Comparison of ENCODE assay signal across 23 mouse cellular contexts in genomic region chr10:91195680-91196079, GRCm38 (mm10). TPM values are rescaled to one million over a fixed set of nuclear protein-coding genes. Genes with fewer than 3 reads are reported as not detected.
DNase-seq lines count a peak whose midpoint lies in the region; ATAC-seq and TF ChIP-seq lines count a peak whose summit lies in the region.
"Had no signal": no experiment of that assay in that cellular context is flagged by ENCODE, and none has a peak within 500 bp of the region (broad histone marks: within the 10 kb centered on the region; RNA-seq: fewer than 3 reads in every experiment).

No protein-coding gene starts in this region.

- no peak overlapping the region for H3K4me2 ChIP-seq in forebrain, postnatal 0 days (ENCODE audit: low read depth)
- H3K4me2 ChIP-seq in forebrain, embryonic 12.5 days: no peak overlapping the region
- no peak overlapping the region for H3K4me2 ChIP-seq in midbrain, embryonic 11.5 days
- H3K4me2 ChIP-seq: embryonic facial prominence, embryonic 12.5 days had no signal

- H3K4me3 ChIP-seq in forebrain, postnatal 0 days (ENCODE audit: low read depth, low read length): no peak overlapping the region
- no peak overlapping the region for H3K4me3 ChIP-seq in forebrain, embryonic 12.5 days (replicated peaks)
- no peak overlapping the region for H3K4me3 ChIP-seq in midbrain, embryonic 11.5 days (ENCODE audit: low read depth, low read length)
- no peak overlapping the region for H3K4me3 ChIP-seq in midbrain, embryonic 10.5 days
- H3K4me3 ChIP-seq: embryonic facial prominence, embryonic 10.5 days; embryonic facial prominence, embryonic 12.5 days had no signal

- 62% methylated on average over 5 of the region's 5 CpGs for WGBS in forebrain, postnatal 0 days
- WGBS in forebrain, embryonic 12.5 days: 88% methylated on average over 5 of the region's 5 CpGs
- 90% methylated on average over 5 of the region's 5 CpGs for WGBS in midbrain, embryonic 11.5 days
- 90% methylated on average over 5 of the region's 5 CpGs for WGBS in midbrain, embryonic 10.5 days

- H3K9me3 ChIP-seq in forebrain, postnatal 0 days (ENCODE audit: low read length): no peaks in the 10 kb centered on the region
- 0 out of 2 replicates have a peak, but pooled peaks cover 4% of the 10 kb centered on the region for H3K9me3 ChIP-seq in forebrain, embryonic 12.5 days
- H3K9me3 ChIP-seq in midbrain, embryonic 11.5 days (ENCODE audit: control insufficient read depth, low read length): no peaks in the 10 kb centered on the region
- no peaks in the 10 kb centered on the region for H3K9me3 ChIP-seq in midbrain, embryonic 10.5 days (replicated peaks)
- H3K9me3 ChIP-seq: embryonic facial prominence, embryonic 12.5 days had no signal

- no peaks in the 10 kb centered on the region for H3K27me3 ChIP-seq in forebrain, postnatal 0 days (ENCODE audit: insufficient read depth, low read length)
- H3K27me3 ChIP-seq in forebrain, embryonic 12.5 days: no peaks in the 10 kb centered on the region
- H3K27me3 ChIP-seq in midbrain, embryonic 11.5 days (ENCODE audit: control insufficient read depth, insufficient read depth, low read length): no peaks in the 10 kb centered on the region
- H3K27me3 ChIP-seq in midbrain, embryonic 10.5 days (ENCODE audit: low read depth, poor library complexity, severe bottlenecking): no peaks in the 10 kb centered on the region
- H3K27me3 ChIP-seq: CH12.LX; embryonic facial prominence, embryonic 12.5 days; Patski had no signal

- peak; percentile 19 for DNase-seq in forebrain, postnatal 0 days
- DNase-seq in midbrain, embryonic 11.5 days (ENCODE audit: low spot score, missing footprints): peak; percentile 62
- DNase-seq in midbrain, embryonic 10.5 days (ENCODE audit: low spot score): no peak
- DNase-seq in urinary bladder, postnatal 10 days (ENCODE audit: low spot score): no peak
- DNase-seq: adrenal gland, adult 8-10 months; adrenal gland, postnatal 14 days; adrenal gland, postnatal 36 days; B cell, adult 2 months; cerebellum, adult 11-12 months; cerebellum, adult 2 months; cerebellum, adult 9-10 months; cerebellum, postnatal 10 days; cerebellum, postnatal 25 days had no signal

- no peak overlapping the region for H3K27ac ChIP-seq in forebrain, postnatal 0 days (ENCODE audit: low read depth, low read length)
- no peak overlapping the region for H3K27ac ChIP-seq in forebrain, embryonic 12.5 days
- H3K27ac ChIP-seq in midbrain, embryonic 11.5 days (ENCODE audit: low read depth, low read length): no peak overlapping the region
- no peak overlapping the region for H3K27ac ChIP-seq in midbrain, embryonic 10.5 days (replicated peaks)
- H3K27ac ChIP-seq: embryonic facial prominence, embryonic 10.5 days; embryonic facial prominence, embryonic 12.5 days had no signal

- no peak for ATAC-seq in forebrain, postnatal 0 days
- ATAC-seq in forebrain, embryonic 12.5 days (ENCODE audit: low FRiP score): no peak
- ATAC-seq in midbrain, embryonic 11.5 days (ENCODE audit: low FRiP score): no peak
- ATAC-seq: activated CD4-positive, CD25-positive, alpha-beta regulatory T cell, adult 4 months; CD4-positive, CD25-positive, alpha-beta regulatory T cell, adult 4 months; forebrain, embryonic 14.5 days; forebrain, embryonic 16.5 days; Patski had no signal

- H3K36me3 ChIP-seq in forebrain, postnatal 0 days (ENCODE audit: insufficient read depth): no peaks in the 10 kb centered on the region
- no peaks in the 10 kb centered on the region for H3K36me3 ChIP-seq in forebrain, embryonic 12.5 days (replicated peaks)
- no peaks in the 10 kb centered on the region for H3K36me3 ChIP-seq in midbrain, embryonic 11.5 days (ENCODE audit: control insufficient read depth, insufficient read depth, low read length)
- no peaks in the 10 kb centered on the region for H3K36me3 ChIP-seq in midbrain, embryonic 10.5 days
- H3K36me3 ChIP-seq: embryonic facial prominence, embryonic 10.5 days; embryonic facial prominence, embryonic 12.5 days; G1E had no signal

- H3K4me1 ChIP-seq in forebrain, postnatal 0 days (ENCODE audit: insufficient read depth): no peaks in the 10 kb centered on the region
- H3K4me1 ChIP-seq in forebrain, embryonic 12.5 days: no peaks in the 10 kb centered on the region
- H3K4me1 ChIP-seq in midbrain, embryonic 11.5 days (ENCODE audit: control insufficient read depth, insufficient read depth, low read length): no peaks in the 10 kb centered on the region
- H3K4me1 ChIP-seq in midbrain, embryonic 10.5 days: no peaks in the 10 kb centered on the region
- H3K4me1 ChIP-seq: embryonic facial prominence, embryonic 10.5 days had no signal

- H3K9ac ChIP-seq in forebrain, postnatal 0 days: no peak overlapping the region
- H3K9ac ChIP-seq in forebrain, embryonic 12.5 days: no peak overlapping the region
- no peak overlapping the region for H3K9ac ChIP-seq in midbrain, embryonic 11.5 days (ENCODE audit: low read length)
- H3K9ac ChIP-seq: embryonic facial prominence, embryonic 12.5 days had no signal

- no peak for TF ChIP-seq CTCF in forebrain, postnatal 0 days (IDR thresholded peaks at IDR 0.05; ENCODE audit: low read depth)

RNA-seq across cellular contexts. Expression of gene Tmpo, which starts 14.6 kb away (rescaled TPM):
- 126 and 149 TPM in 2 replicates for total RNA-seq in forebrain, postnatal 0 days (2014; rRNA removed)
- 61.3 and 62.8 TPM in 2 replicates for polyA plus RNA-seq in forebrain, postnatal 0 days (2015; fragmentation: Nextera tagmentation; extraction: Ambion mirVana)
- 426 and 438 TPM in 2 replicates for polyA plus RNA-seq in forebrain, embryonic 12.5 days (2016; fragmentation: Nextera tagmentation; extraction: Ambion mirVana)
- 339 and 388 TPM in 2 replicates for polyA plus RNA-seq in midbrain, embryonic 11.5 days (2014; fragmentation: Nextera tagmentation; extraction: Ambion mirVana)
- 272 and 275 TPM in 2 replicates for polyA plus RNA-seq in midbrain, embryonic 10.5 days (2016; fragmentation: Nextera tagmentation; extraction: Ambion mirVana)

Comparison
In these comparisons a context has a peak if more than half of its experiments do, and no peak if none do; other contexts are left out.
1. DNase-seq: peak in forebrain, postnatal 0 days (single experiment) and midbrain, embryonic 11.5 days (single experiment); none in midbrain, embryonic 10.5 days (single experiment) and urinary bladder, postnatal 10 days (single experiment).